Mouse (Mus musculus): ENCODE data around the gene Magi1. TPM values are rescaled to one million over a fixed set of nuclear protein-coding genes. Genes with fewer than 3 reads are reported as not detected.

Gene Magi1
- total and polyA plus RNA-seq, 3 experiments: not detected

DNA sequence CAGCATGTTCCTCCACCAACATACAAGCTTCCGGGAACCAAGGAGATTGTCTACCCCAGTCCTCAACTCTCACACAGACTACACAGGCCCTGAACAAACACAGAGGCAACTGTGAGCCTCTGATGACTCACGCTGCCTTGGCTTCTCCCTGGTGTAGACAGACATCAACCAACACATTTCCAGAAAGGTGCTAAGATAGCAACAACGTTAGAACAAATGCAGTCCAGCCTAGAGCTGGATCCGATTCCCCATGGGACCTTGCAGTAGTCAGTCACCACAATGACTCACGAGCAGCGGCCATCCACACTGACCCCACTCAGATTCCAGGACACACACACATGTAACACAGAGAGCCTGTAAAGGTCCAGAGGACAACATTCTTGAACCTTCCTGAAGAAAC is 42.5 kb downstream of the Magi1 start:
- no peak for DNase-seq (ENCODE audit: extremely low read depth)
- in situ Hi-C loops (cut with MboI; ENCODE audit: low pct_ligation_motif_present, low pct_unique_long_range_greater_than_20kb, low sequenced_read_pairs) (no loop called here), dilution Hi-C loops (cut with MboI; ENCODE audit: extremely low pct_ligation_motif_present, extremely low pct_unique_long_range_greater_than_20kb, low sequenced_read_pairs) (no loop called here)
- Histone ChIP-seq H3K9me3 (replicated peaks; ENCODE audit: low read length) (peaks cover 74% of the 10 kb centered on the region), H3K27ac (ENCODE audit: insufficient read depth, low read depth) (no peak overlapping the region), H3K27me3 (replicated peaks) (no peaks in the 10 kb centered on the region), H3K9ac (ENCODE audit: insufficient read depth, low read depth) (no peak overlapping the region), H3K4me2 (ENCODE audit: insufficient read depth, low read depth, poor library complexity, severe bottlenecking) (no peak overlapping the region), H3K79me2 (replicated peaks; ENCODE audit: control insufficient read depth, extremely low read depth, insufficient read depth, poor library complexity, severe bottlenecking) (no peaks in the 10 kb centered on the region), H3K4me1 (ENCODE audit: control insufficient read depth in 1 of 2, insufficient read depth in 2 of 2) (no peaks in the 10 kb centered on the region), H3K36me3 (replicated peaks in 1 of 2; ENCODE audit: control insufficient read depth in 1 of 2, insufficient read depth in 1 of 2, low read length in 1 of 2) (no peaks in the 10 kb centered on the region), H3K4me3 (replicated peaks in 1 of 3; ENCODE audit: low read depth in 2 of 3, low read length in 2 of 3, poor library complexity in 1 of 3) (no peak overlapping the region)
- TF ChIP-seq PAX5 (IDR thresholded peaks at IDR 0.05; ENCODE audit: low read length): no peak
- TF ChIP-seq ZNF384 (IDR thresholded peaks at IDR 0.05; ENCODE audit: low read depth, low read length): no peak
- no peak for TF ChIP-seq CHD1 (IDR thresholded peaks at IDR 0.05; ENCODE audit: low read depth, low read length)
- TF ChIP-seq EP300 (IDR thresholded peaks at IDR 0.05; ENCODE audit: low read length): no peak
- no peak for TF ChIP-seq CTCF (conservative IDR thresholded peaks at IDR 0.05 in 1 of 2, IDR thresholded peaks at IDR 0.05 in 1 of 2; ENCODE audit: low read depth in 2 of 2, low read length in 2 of 2)
- TF ChIP-seq JUND (conservative IDR thresholded peaks at IDR 0.05; ENCODE audit: low read depth, low read length): no peak
- no peak for TF ChIP-seq ZMIZ1 (IDR thresholded peaks at IDR 0.05; ENCODE audit: low read depth, low read length)
- TF ChIP-seq GABPA (IDR thresholded peaks at IDR 0.05; ENCODE audit: insufficient replicate concordance, low read depth, low read length): no peak
- TF ChIP-seq BHLHE40 (IDR thresholded peaks at IDR 0.05; ENCODE audit: low read depth, low read length): no peak
- TF ChIP-seq USF1 (IDR thresholded peaks at IDR 0.05; ENCODE audit: low read depth, low read length): no peak
- no peak for TF ChIP-seq JUN (IDR thresholded peaks at IDR 0.05; ENCODE audit: insufficient read depth, low read depth, low read length)
- TF ChIP-seq NRF1 (IDR thresholded peaks at IDR 0.05; ENCODE audit: low read depth, low read length): no peak
- TF ChIP-seq TBP (conservative IDR thresholded peaks at IDR 0.05; ENCODE audit: low read depth, low read length): no peak
- TF ChIP-seq E2F4 (IDR thresholded peaks at IDR 0.05; ENCODE audit: insufficient replicate concordance, low read depth, low read length): no peak
- TF ChIP-seq IRF4 (IDR thresholded peaks at IDR 0.05; ENCODE audit: low read depth, low read length): no peak
- TF ChIP-seq CHD2 (IDR thresholded peaks at IDR 0.05; ENCODE audit: low read length): no peak
- no peak for TF ChIP-seq UBTF (IDR thresholded peaks at IDR 0.05; ENCODE audit: low read depth, low read length)

GRCm38 (mm10) chr6:94238643-94239042 is 45.1 kb downstream of the Magi1 start:
- DNase-seq (ENCODE audit: extremely low read depth): no peak
- dilution Hi-C loops (cut with MboI; ENCODE audit: extremely low pct_ligation_motif_present, extremely low pct_unique_long_range_greater_than_20kb, low sequenced_read_pairs): no loop called here
- H3K9ac ChIP-seq (ENCODE audit: insufficient read depth, low read depth): no peak overlapping the region
- no peaks in the 10 kb centered on the region for H3K36me3 ChIP-seq (replicated peaks in 1 of 2; ENCODE audit: control insufficient read depth in 1 of 2, insufficient read depth in 1 of 2, low read length in 1 of 2)
- TF ChIP-seq POLR2AphosphoS2 (IDR thresholded peaks at IDR 0.05; ENCODE audit: low read depth, low read length) (no peak), CHD2 (IDR thresholded peaks at IDR 0.05; ENCODE audit: low read length) (no peak)
- in situ Hi-C loops (cut with MboI; ENCODE audit: low pct_ligation_motif_present, low pct_unique_long_range_greater_than_20kb, low sequenced_read_pairs): no loop called here
- no peaks in the 10 kb centered on the region for H3K4me1 ChIP-seq (ENCODE audit: control insufficient read depth in 1 of 2, insufficient read depth in 2 of 2)
- no peak overlapping the region for H3K4me2 ChIP-seq (ENCODE audit: insufficient read depth, low read depth, poor library complexity, severe bottlenecking)
- H3K79me2 ChIP-seq (replicated peaks; ENCODE audit: control insufficient read depth, extremely low read depth, insufficient read depth, poor library complexity, severe bottlenecking): no peaks in the 10 kb centered on the region
- H3K4me3 ChIP-seq (replicated peaks in 1 of 3; ENCODE audit: low read depth in 2 of 3, low read length in 2 of 3, poor library complexity in 1 of 3): no peak overlapping the region
- peaks cover 75% of the 10 kb centered on the region for H3K9me3 ChIP-seq (replicated peaks; ENCODE audit: low read length)
- no peaks in the 10 kb centered on the region for H3K27me3 ChIP-seq (replicated peaks)
- H3K27ac ChIP-seq (ENCODE audit: insufficient read depth, low read depth): no peak overlapping the region

All from CH12.LX (cell line).